Mouse (Mus musculus): ENCODE data around the gene Cmtr1. TPM values are rescaled to one million over a fixed set of nuclear protein-coding genes. Genes with fewer than 3 reads are reported as not detected.
"Not testable (repeated sequence)": the region's sequence is repeated elsewhere in the genome, so short reads cannot be mapped to it uniquely, and the experiment has no call there.

Cmtr1 gene
- polyA plus RNA-seq (2015; fragmentation: Nextera tagmentation; extraction: Ambion mirVana): 57.1 and 65.1 TPM in 2 replicates

DNA sequence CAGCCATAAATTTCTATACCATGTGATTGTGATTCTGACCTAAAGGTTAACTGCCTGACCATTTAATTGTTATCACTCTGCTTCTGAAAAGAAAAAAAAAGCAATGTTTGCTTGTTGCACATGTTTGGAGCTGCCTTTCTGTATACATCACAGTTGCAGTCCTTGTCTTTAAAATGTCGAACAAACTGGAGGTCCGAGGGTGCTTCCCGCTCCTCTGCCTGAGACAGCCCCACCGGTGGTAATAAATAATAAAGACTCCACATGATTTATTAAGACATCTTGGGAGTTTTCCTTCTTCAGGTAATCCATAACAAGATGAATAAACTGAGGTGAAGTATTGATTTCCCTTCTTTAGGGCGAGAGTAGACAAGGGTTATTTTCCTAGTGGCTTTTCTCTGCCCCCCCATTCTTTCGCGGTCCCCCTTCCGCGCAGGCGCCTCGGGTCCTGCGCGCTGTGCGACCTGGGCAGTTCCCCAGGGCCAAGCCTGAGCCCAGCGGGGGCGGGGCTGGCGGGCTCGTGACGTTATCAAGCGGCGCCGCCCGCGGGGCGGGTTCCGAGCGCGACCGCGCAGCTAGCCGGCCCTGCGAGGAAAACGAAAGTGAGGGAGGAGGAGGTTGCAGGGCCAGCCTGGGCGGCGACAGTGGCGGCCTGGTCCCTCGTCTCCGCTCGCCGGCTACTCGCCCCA, at the start of gene Cmtr1:
Gene Cmtr1, plus strand, starts transcription at position 520 of the 686 bp plus-strand sequence.
- peak within 1 kb of the TSS; percentile 92 for H3K4me3 ChIP-seq (replicated peaks)
- H3K27me3 ChIP-seq: no peaks in the 10 kb centered on the region
- H3K4me2 ChIP-seq: peak within 1 kb of the TSS; percentile 82
- H3K4me1 ChIP-seq (replicated peaks): peaks cover 49% of the 10 kb centered on the region
- peak within 1 kb of the TSS; percentile 98 for H3K9ac ChIP-seq
- under 1% methylated on average over 41 of the region's 41 CpGs for WGBS (ENCODE audit: insufficient replicate concordance)
- ATAC-seq (ENCODE audit: insufficient read depth): peak; percentile 92
- peaks cover 31% of the 10 kb centered on the region for H3K36me3 ChIP-seq (replicated peaks)
- H3K9me3 ChIP-seq (replicated peaks): no peaks in the 10 kb centered on the region
- H3K27ac ChIP-seq (replicated peaks): peak within 1 kb of the TSS; percentile 99

DNA sequence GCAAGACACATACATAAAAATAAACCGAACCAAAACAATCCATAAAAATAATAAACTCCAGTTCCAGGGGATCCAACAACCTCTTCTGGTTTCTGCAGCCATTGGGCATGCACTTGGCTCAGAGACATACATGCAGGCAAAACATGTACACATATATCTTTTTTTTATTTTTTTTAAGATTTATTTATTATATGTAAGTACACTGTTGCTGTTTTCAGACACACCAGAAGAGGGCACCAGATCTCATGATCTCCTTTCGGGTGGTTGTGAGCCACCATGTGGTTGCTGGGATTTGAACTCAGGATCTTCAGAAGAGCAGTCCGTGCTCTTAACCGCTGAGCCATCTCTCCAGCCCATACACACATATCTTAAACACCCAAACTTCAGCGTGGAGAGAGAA, 46.9 kb upstream of the Cmtr1 start:
- not testable (repeated sequence) for H3K4me3 ChIP-seq (replicated peaks); H3K9me3 ChIP-seq (replicated peaks); ATAC-seq (ENCODE audit: insufficient read depth); H3K27me3 ChIP-seq; H3K9ac ChIP-seq
- WGBS (ENCODE audit: insufficient replicate concordance): 77% methylated on average over 5 of the region's 5 CpGs
- peaks cover 16% of the 10 kb centered on the region for H3K36me3 ChIP-seq (replicated peaks)
- H3K4me1 ChIP-seq (replicated peaks): peaks cover 36% of the 10 kb centered on the region
- 0 out of 2 replicates have a peak overlapping the region, but pooled peaks have one; percentile 77 for H3K4me2 ChIP-seq
- H3K27ac ChIP-seq (replicated peaks): peak overlapping the region; percentile 94; the same call in 1 of the 2 replicates

DNA sequence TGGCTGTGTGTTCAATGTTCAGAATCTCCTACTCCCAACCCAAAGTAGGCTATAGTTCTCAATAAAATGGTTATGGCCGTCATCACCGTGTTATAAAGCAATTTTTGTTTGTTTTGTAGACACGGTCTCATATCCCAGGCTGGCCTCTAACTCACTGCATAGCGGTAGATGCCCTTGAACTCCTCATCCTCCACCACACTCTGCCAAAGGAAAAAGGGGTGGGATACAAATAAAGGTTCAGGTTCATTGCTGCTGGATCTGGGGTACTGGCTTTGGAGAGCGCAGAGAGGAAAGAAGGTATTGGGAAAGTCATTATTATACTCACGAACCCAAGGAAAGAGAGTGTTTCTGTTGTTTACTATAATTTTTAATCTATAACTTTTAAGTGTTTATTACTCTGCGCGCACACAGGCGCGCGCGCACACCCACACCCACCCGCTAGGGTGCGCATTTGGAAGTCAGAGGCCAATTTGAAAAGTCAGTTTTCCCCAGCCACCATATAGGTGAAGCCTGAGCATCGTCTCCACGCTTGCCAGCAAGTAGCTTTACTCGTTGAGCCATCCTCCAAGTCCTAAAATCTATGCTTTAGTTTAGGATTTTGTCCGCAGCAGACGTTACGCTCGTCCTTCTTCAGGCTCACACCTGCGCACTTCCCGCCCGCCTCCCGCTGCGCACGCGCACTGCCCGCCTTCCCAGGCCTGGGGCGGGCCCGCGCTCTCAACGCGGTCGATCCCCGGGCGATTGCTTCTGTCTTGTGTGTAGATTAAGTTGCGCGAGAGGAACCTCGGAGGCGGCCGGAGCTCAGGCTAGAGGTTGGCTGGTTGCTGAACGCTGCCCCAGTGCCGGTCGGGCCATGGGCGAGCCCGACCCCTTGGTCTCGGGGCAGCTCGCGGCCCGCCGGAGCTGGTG, 46.0 kb upstream of the Cmtr1 start, which contains the start of the genes Rnf8 and Gm28043:
Gene Rnf8, plus strand, starts transcription at position 676 of the 909 bp plus-strand sequence.
Gene Gm28043, plus strand, starts transcription at position 762 of the 909 bp plus-strand sequence.
- peak; percentile 95 for ATAC-seq (ENCODE audit: insufficient read depth)
- Histone ChIP-seq H3K36me3 (replicated peaks) (peaks cover 25% of the 10 kb centered on the region), H3K27ac (replicated peaks) (peak within 1 kb of the TSS; percentile 94), H3K9me3 (replicated peaks) (no peaks in the 10 kb centered on the region), H3K4me3 (replicated peaks) (peak within 1 kb of the TSS; percentile 93), H3K4me1 (replicated peaks) (peaks cover 36% of the 10 kb centered on the region), H3K9ac (peak within 1 kb of the TSS; percentile 98), H3K4me2 (peak within 1 kb of the TSS; percentile 77), H3K27me3 (no peaks in the 10 kb centered on the region)
- 1% methylated on average over 52 of the region's 52 CpGs for WGBS (ENCODE audit: insufficient replicate concordance)

DNA sequence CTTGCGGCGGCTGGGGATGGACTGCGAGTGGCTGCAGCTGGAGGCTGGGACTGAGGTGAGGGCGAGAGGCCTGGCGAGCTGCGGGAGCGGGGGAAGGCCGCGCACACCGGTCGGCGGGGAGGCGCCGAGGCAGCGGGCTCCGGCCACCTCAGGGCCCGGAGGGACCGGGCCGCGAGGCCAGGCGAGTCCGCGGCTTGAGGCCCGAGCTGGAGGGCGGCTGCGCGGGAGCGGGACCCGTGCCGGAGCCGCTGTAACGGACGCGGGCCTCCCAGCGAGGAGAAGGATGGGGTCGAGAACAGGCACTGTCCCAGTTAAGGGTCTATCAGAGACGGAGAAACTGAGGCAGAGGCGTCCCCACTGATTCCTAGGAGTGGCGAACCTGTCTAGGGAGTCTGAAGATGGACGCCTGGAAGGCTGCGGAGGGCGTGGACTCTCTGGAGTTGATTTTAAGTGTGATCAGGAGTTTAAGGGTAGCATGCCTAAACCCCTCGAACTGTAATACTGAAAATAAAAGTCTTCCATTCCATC, 45.3 kb upstream of the Cmtr1 start:
- Histone ChIP-seq H3K27ac (replicated peaks) (peak overlapping the region; percentile 94), H3K4me3 (replicated peaks) (peak overlapping the region; percentile 93), H3K4me2 (peak overlapping the region; percentile 77), H3K9me3 (replicated peaks) (no peaks in the 10 kb centered on the region), H3K27me3 (no peaks in the 10 kb centered on the region), H3K4me1 (replicated peaks) (peaks cover 36% of the 10 kb centered on the region), H3K9ac (peak overlapping the region; percentile 98), H3K36me3 (replicated peaks) (peaks cover 32% of the 10 kb centered on the region)
- under 1% methylated on average over 43 of the region's 43 CpGs for WGBS (ENCODE audit: insufficient replicate concordance)
- ATAC-seq (ENCODE audit: insufficient read depth): peak; percentile 48

DNA sequence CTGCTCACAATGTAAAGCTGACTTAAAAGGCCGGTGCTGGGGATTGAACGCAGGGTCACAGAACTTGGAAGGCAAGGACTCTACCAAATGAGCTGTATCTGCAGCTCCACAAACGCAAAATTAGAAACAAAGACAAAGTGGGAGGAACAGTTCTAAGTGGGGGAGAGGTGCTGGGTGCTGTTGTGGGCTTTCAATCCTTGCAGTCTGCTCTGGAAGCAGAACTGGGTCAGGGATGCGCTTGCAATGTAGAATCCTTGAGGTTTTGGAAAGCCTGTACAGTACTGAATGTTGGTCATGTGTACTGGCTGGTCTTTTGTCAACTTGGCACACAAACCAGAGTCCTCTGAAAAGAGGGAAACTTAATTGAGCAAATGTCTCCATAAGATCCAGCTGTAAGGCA, 44.8 kb upstream of the Cmtr1 start:
- WGBS (ENCODE audit: insufficient replicate concordance): 14% methylated on average over 4 of the region's 4 CpGs
- Histone ChIP-seq H3K4me1 (replicated peaks) (peaks cover 36% of the 10 kb centered on the region), H3K27ac (replicated peaks) (peak overlapping the region; percentile 94; the same call in 1 of the 2 replicates), H3K4me3 (replicated peaks) (peak overlapping the region; percentile 93), H3K4me2 (peak overlapping the region; percentile 77), H3K9ac (peak overlapping the region; percentile 98), H3K27me3 (no peaks in the 10 kb centered on the region), H3K36me3 (replicated peaks) (peaks cover 35% of the 10 kb centered on the region), H3K9me3 (replicated peaks) (no peaks in the 10 kb centered on the region)
- no peak for ATAC-seq (ENCODE audit: insufficient read depth)

DNA sequence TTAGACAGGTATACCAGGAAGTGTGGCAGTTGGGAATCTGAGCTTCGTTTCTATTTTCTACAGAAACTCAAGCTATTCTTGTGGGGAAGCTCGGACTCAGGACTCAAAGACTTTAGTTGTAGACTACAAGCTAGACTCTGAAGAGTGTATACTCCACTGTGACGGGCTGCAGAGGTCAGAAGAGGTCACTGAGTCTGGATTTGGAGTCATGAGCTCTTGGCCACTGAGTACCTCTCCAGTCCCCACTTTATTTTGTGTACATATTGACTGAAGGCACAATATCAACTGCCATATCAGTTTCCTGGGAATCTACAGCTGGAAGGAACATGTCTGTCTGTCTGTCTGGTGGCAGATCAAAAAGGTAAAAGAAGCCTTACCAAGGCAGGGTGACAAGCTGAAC, 41.2 kb upstream of the Cmtr1 start:
- no peak overlapping the region for H3K4me2 ChIP-seq
- no peak for ATAC-seq (ENCODE audit: insufficient read depth)
- H3K9me3 ChIP-seq (replicated peaks): no peaks in the 10 kb centered on the region
- peaks cover 71% of the 10 kb centered on the region for H3K36me3 ChIP-seq (replicated peaks)
- H3K9ac ChIP-seq: no peak overlapping the region
- H3K4me3 ChIP-seq (replicated peaks): no peak overlapping the region
- no peaks in the 10 kb centered on the region for H3K27me3 ChIP-seq
- peaks cover 29% of the 10 kb centered on the region for H3K4me1 ChIP-seq (replicated peaks)
- H3K27ac ChIP-seq (replicated peaks): no peak overlapping the region
- 72% methylated on average over 3 of the region's 3 CpGs for WGBS (ENCODE audit: insufficient replicate concordance)

DNA sequence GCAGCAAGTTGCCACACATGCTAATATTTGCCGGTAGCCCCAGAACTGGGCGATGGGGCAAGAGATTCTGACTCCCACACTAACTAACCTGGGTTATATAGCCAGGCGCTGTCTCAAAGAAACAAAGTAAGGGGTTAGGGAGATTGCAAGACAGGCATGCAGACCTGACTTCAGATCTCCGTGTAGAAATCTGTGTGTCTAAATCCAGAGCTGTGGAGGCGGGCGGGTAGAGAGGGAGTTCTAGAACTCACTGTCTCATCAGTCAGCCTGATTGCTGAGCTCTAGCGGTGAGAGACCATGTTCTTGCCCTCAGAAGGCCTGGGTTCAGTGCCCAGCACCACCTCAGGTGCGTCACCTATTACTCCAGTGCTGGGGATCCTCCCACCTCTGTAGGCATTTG, 36.9 kb upstream of the Cmtr1 start:
- WGBS (ENCODE audit: insufficient replicate concordance): 85% methylated on average over 8 of the region's 8 CpGs
- Histone ChIP-seq H3K4me2 (no peak overlapping the region), H3K36me3 (replicated peaks) (peaks cover 97% of the 10 kb centered on the region), H3K9ac (no peak overlapping the region), H3K9me3 (replicated peaks) (no peaks in the 10 kb centered on the region), H3K27ac (replicated peaks) (no peak overlapping the region), H3K4me3 (replicated peaks) (no peak overlapping the region), H3K4me1 (replicated peaks) (peaks cover 12% of the 10 kb centered on the region), H3K27me3 (no peaks in the 10 kb centered on the region)
- ATAC-seq (ENCODE audit: insufficient read depth): no peak

DNA sequence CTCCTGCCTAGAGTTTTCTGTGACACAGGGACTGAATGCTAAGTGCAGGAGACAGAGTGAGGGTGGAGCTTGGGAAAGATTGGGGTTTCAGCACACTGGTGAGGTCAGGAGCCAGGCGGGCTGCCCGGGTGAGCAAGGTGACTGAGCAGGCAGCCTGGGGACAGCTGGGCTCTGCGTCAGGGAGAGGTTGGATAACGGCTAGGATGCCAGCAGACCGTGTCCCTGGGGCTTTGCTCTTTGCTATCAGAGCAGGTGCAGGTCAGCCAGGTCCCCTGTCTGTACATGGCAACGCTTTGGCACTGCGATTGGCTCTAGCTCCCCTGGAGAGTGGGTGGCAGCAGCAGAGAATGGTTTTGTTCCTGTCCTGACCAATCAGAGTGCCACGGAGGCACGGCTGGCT, 33.1 kb upstream of the Cmtr1 start:
- H3K4me2 ChIP-seq: no peak overlapping the region
- ATAC-seq (ENCODE audit: insufficient read depth): no peak
- peaks cover 99% of the 10 kb centered on the region for H3K36me3 ChIP-seq (replicated peaks)
- no peak overlapping the region for H3K27ac ChIP-seq (replicated peaks)
- no peak overlapping the region for H3K9ac ChIP-seq
- H3K4me1 ChIP-seq (replicated peaks): peaks cover 34% of the 10 kb centered on the region
- H3K27me3 ChIP-seq: no peaks in the 10 kb centered on the region
- no peaks in the 10 kb centered on the region for H3K9me3 ChIP-seq (replicated peaks)
- WGBS (ENCODE audit: insufficient replicate concordance): 85% methylated on average over 9 of the region's 9 CpGs
- H3K4me3 ChIP-seq (replicated peaks): no peak overlapping the region

DNA sequence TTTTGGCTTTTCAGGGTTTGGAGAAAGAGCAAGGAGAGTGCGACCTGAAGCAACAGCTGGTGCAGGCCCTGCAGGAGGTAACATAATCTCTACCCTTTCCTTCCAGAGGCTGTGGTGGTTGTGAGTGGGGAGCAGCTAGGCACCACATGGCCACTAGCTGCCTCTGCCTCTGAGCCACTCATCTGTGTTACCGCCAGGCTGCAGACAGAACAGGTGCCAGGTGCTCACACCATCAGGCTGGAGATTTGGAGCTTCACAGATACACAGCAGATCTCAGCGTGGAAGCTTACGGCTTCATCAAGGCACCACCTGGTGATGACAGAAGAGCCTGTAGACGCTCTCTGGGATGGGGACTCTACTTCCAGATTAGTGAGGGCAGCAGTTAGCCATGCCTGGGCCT, 31.4 kb upstream of the Cmtr1 start:
- Histone ChIP-seq H3K4me2 (peak overlapping the region; percentile 49; the same call in 1 of the 2 replicates), H3K27ac (replicated peaks) (peak overlapping the region; percentile 77), H3K9ac (no peak overlapping the region), H3K36me3 (replicated peaks) (peaks cover 99% of the 10 kb centered on the region), H3K27me3 (no peaks in the 10 kb centered on the region), H3K4me1 (replicated peaks) (peaks cover 34% of the 10 kb centered on the region), H3K9me3 (replicated peaks) (no peaks in the 10 kb centered on the region), H3K4me3 (replicated peaks) (no peak overlapping the region)
- no peak for ATAC-seq (ENCODE audit: insufficient read depth)
- WGBS (ENCODE audit: insufficient replicate concordance): 84% methylated on average over 5 of the region's 5 CpGs

DNA sequence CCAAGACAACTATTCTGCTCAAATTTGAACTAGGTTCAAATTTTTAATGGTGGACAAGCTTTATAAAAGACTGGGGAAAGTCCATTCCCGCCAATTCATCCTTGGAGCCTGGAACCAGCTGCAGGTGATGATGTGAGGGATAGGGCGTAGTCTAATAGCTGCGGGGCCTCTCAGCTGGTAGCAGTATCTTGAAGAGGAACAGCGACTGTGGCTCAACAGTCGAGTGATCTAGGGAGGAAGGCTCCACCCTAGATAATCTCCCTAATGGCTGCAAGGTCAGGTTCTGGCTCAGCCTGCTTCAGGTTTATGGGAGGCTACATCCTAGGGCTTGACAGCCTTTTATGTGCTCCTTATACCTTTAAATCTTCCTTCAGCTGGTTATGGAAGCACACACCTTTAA, 30.8 kb upstream of the Cmtr1 start:
- 16% methylated on average over 5 of the region's 5 CpGs for WGBS (ENCODE audit: insufficient replicate concordance)
- ATAC-seq (ENCODE audit: insufficient read depth): peak; percentile 85
- peaks cover 34% of the 10 kb centered on the region for H3K4me1 ChIP-seq (replicated peaks)
- H3K27me3 ChIP-seq: no peaks in the 10 kb centered on the region
- no peaks in the 10 kb centered on the region for H3K9me3 ChIP-seq (replicated peaks)
- peak overlapping the region; percentile 77 for H3K27ac ChIP-seq (replicated peaks)
- peak overlapping the region; percentile 49 for H3K4me2 ChIP-seq
- peaks cover 99% of the 10 kb centered on the region for H3K36me3 ChIP-seq (replicated peaks)
- H3K9ac ChIP-seq: peak overlapping the region; percentile 27; the same call in 1 of the 2 replicates
- H3K4me3 ChIP-seq (replicated peaks): no peak overlapping the region

DNA sequence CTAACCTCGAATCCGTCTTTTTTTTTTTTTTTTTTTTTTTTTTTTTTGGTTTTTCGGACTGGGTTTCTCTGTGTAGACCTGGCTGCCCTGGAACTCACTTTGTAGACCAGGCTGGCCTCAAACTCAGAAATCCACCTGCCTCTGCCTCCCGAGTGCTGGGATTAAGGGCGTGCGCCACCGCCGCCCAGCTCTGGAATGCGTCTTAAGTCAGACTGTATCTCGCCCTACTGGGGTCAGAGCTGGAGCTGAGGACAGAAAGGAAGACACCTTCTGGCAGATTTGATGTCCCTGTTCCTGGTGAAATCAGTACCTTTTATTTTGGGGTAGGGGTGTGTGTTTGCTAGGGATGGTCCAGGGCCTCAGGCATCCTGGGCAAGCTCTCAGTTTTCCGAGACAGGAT, 28.1 kb upstream of the Cmtr1 start:
- 85% methylated on average over 11 of the region's 11 CpGs for WGBS (ENCODE audit: insufficient replicate concordance)
- peaks cover 99% of the 10 kb centered on the region for H3K36me3 ChIP-seq (replicated peaks)
- ATAC-seq (ENCODE audit: insufficient read depth): no peak

More for the DNA sequence above, 28.1 kb upstream of the Cmtr1 start:
- Histone ChIP-seq H3K4me1 (replicated peaks) (peaks cover 49% of the 10 kb centered on the region), H3K9me3 (replicated peaks) (no peaks in the 10 kb centered on the region), H3K4me3 (replicated peaks) (no peak overlapping the region), H3K4me2 (no peak overlapping the region), H3K9ac (no peak overlapping the region), H3K27ac (replicated peaks) (no peak overlapping the region), H3K27me3 (no peaks in the 10 kb centered on the region)
